Mouse (Mus musculus) liver, embryonic 14.5 days (tissue): Measurements from ENCODE around the gene Borcs6.

Experiments used
- CTCF ChIP-seq: IDR thresholded peaks from 2 replicates; pipeline ENCODE4 v1.5.1; 2016; ENCODE audit warnings: antibody characterized with exemption, low read depth, control low read depth
- EP300 ChIP-seq: IDR thresholded peaks from 2 replicates; pipeline ENCODE4 v1.6.1; 2016; ENCODE audit warnings: antibody characterized with exemption, low read depth

- TF ChIP-seq CTCF, result no peak
- no peak for TF ChIP-seq EP300
Measured at GRCm38 (mm10) chr11:69099177-69099914, 39.8 kb downstream of the Borcs6 start.
